Mouse (Mus musculus): ENCODE measurements at regions not wholly inside any gene's neighbourhood (a gene's known extent, or its start where the extent isn't known, plus 50 kb on each side); places are given as distances from the start of the nearest gene placed in this dataset.
A peak's percentile ranks its signal among the peaks of the same experiment; 100 is the strongest.

DNA sequence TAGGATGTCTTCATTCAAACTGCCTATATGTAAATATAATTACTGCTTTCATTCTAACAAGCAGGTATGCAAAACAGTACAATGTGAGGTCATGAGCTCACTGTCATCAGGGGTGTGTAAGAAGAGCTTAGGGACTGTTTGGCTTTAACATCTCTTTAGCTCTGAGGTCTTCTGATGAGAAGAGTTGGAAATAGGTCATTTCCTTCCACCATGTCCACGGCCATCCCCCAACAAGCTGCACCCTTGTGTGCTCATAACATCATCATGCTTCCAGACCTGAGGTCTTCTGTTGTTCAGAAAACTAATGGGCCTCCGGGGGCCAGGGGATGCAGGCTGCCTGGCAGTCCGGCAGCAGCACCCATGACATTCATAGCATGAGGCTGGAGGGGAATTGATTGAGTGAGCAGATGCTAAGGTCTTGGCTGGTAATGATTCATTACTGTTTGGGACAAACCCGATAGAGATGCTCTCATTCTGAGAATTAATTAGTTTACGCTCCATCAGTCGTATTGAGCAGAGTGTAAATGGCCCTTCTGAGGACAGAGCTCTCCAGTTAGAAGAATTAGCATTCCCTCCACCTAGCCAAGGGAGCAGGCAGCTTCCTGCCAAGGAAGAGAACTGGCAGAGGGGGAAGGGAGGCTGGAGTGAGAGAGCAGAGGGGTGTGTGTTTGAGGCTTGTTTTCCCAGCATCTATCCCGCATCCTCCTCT, 64.0 kb downstream of the Rps24 start:
- no peak for DNase-seq (ENCODE audit: extremely low spot score)

- DNase-seq (ENCODE audit: extremely low spot score) = no peak
Observed at GRCm38 (mm10) chr14:24551472-24551783, 64.5 kb downstream of the Rps24 start.

DNA sequence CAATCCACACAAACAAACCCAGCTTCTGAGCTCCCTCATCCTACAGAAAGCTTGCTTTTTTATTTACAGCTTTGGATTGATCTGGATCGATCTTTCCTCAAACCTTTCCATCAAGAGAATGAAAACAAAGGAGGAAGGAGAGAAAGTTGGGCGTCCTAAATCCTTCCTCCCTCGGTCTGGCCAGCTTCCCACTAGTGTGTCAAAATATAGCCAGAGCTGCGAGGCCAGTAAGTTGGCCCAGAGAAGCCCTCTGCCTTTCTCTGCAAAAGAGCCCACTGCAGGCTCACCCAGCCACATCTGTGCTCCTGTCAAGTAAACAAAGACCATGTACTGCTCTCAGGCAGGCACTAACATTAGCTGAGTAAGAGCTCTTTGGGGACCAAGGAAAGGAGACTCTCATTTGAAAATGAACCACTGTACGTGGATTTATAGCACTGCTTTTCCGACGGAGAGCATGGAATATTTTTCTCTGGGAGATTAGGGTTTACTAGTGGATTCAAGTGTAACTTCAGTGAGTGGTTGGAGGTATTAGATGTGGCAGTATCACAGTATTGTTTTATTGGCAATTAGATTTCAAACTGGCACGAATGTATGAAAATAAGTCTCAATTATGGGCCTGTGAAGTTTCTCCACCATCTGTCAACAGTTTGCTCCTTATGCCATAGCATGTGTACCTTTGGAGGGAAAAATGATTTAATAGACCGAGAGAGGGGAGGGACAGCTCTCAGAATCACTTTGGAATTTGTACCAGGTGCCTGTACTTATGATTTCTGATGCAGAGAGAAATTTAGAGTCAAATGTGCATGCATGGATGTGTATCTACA, 78.1 kb downstream of the Rps24 start:
- no peak for DNase-seq (ENCODE audit: extremely low spot score)

GRCm38 (mm10) chr14:24565718-24566322, 78.9 kb downstream of the Rps24 start:
- DNase-seq (ENCODE audit: extremely low spot score) = no peak

DNA sequence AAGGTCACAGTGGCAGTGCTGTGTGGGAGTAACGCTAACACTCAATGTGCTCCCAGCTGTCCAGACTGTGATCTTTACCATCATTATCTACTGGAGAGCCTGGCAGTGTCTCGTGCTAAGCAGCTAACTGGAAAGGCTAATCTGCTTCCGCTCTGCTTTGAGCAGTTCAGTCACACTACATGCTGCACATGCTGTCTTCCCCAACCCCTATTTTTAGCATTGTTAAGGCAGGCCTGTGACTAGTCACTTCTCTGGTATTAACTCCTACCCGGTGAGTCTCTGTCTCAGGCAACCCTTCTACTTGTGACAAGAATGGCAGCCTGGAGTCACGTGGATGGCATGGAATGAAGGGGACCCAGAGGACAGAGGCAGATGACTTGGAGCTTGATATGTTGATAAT, 88.2 kb downstream of the Rps24 start:
- DNase-seq (ENCODE audit: extremely low spot score) = no peak

- peak; percentile 12 for DNase-seq (ENCODE audit: extremely low spot score)
Observed at GRCm38 (mm10) chr14:24578535-24579111, 91.7 kb downstream of the Rps24 start.

DNA sequence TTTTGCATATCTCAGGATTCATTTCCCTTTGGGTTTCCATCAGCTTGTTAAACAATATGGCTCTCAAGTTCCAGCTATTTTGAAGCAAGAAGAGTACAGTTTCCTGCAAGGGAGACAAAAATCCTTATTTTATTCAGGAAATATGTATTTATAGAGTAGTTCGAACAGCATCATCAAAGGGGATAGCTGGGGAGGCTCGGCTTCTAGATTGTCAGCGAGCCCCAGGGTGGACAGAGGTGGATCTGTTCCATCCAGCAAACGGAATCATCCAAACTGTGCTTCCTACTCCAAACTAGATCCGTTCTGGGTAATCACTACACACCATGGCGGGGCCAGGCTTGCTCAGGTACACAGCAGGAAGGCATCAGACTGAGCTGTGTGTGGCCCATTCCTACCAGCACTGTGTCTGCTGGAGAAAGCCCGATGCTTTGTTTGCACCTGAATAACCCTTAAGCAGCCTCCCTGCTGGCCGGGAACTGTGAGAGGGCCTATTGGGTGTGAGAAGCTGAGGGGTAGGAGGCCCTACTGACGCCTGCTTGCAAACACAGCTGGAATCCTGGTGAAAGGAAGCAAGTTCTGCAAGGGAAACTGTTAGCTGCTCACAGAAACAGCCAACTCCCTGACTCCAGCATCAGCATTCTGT, 92.3 kb downstream of the Rps24 start:
- peak; percentile 25 for DNase-seq (ENCODE audit: extremely low spot score)

DNA sequence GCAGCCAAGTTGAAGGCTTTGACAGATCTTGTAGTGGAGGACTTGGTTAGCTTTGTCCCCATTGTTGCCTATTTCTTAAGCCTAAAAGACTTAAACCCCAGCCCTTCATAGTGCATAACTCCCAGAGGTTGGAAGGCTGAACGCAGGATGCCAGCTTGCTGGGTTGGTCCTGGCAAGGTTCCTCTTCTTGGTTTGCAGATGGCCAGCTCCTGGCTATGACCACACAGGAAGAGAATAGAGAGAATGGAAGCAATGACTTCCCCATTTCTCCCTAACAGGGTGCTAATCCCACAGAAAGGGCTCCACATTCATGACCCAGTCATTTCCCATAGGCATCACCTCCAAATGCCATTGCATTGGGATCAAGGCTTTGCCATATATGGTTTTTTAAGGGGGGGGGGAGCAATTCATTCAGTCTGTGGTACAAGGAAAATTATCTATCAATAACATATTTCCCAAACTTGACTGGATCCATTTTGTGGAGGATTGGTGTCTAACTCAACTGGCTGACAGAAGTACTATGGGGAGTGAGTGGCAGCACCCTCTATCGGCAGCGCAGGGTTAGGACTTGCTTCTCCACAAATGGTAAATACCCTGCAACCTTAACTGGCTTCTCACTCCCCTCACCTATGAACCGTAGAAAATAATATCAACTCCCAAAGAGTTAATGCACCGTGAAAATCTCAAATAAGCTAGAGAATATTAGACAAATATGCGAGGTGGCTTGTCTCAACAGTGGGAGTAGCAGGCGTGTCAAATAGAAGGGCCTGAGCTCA, 99.4 kb downstream of the Rps24 start:
- no peak for DNase-seq (ENCODE audit: extremely low spot score)

- no peak for DNase-seq (ENCODE audit: extremely low spot score)
Observed at GRCm38 (mm10) chr14:24586982-24587672, 100.2 kb downstream of the Rps24 start.

GRCm38 (mm10) chr14:24588041-24588440, 101.1 kb downstream of the Rps24 start:
- DNase-seq (ENCODE audit: extremely low spot score) = no peak

DNA sequence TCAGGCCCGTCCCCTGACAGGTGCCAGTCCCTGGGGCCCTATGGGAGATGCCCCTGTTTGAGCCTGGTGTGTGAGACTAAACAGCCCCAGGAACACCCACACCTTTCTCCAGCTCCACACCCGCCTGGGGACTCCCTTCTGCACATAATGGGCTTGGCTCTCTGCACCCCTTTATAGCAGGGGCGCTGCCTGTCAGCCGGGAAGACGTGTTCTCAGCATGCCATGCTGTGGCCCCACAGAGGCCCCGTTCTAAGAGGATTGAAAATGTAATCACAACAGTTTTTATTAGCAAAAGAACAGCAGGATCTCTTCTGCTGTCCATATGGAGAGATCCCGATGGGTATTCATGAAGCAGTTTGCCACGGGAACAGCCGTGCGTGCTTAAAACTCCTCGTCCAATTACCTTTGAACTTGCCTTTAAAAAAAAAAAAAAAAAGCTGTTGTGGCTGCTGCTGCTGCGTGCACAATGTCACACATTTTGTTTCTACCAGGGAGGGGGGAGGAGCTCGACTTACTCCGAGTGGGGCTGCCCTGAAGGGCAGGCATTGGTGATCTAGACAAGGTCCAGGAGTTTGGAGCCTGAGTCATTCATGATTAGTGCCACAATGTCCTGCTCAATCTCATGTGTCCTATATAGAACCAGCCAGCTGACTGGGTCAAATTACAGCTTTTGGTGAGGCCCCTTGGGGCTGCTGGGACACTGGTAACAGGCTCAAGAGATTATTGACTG, 119.7 kb downstream of the Rps24 start:
- no peak for DNase-seq (ENCODE audit: extremely low spot score)

DNA sequence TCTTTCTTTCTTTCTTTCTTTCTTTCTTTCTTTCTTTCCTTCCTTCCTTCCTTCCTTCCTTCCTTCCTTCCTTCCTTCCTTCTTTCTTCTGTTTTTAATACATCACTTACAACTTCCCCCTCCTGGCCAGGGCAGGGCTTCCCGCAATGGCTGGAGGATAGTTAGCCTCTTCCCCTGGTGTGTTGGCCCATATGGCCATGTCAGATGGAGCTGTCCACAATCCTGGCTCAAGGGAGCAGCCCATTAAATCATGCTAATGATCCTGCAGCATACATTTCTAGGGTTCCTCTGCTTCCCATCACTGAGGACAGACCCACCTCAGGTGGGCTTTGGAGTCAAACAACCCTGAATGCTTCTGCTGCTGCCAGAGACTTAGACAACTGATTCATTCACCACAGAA, 121.4 kb downstream of the Rps24 start:
- DNase-seq (ENCODE audit: extremely low spot score) = no peak

DNA sequence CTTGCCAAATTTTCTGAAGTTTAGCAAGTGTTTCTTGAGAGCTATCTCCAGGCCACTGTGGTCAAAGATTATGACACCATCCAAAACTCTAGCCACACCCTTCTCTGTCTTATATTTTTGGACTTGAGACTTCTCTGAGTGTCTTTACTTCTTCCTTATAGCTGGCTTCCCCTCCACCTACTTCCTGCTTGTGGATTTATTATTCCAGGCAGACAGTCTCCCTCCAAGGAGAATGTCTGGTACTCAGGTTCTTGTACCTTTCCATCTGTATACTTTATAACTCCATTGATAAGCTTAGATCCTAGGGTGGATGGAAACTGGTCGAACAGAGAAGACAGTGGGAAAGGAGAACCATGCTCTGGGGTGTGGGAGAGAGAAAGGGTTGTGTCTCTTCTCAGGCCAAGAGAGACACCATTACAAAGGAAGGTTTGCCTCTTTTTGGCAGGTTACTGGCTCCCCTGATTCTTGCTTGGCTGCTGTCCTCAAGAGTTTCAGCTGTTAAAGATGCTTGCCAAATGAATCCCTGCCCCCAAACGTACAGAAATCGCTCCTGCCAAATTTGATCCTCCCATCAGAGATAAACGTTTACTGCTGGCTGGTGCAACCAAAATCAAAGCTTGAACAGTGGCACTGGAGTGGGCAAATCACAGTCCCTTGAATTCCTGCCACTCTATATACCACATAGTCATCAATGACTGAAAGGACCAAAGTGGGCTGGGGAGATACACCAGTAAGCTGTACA, 125.5 kb downstream of the Rps24 start:
- no peak for DNase-seq (ENCODE audit: extremely low spot score)

DNA sequence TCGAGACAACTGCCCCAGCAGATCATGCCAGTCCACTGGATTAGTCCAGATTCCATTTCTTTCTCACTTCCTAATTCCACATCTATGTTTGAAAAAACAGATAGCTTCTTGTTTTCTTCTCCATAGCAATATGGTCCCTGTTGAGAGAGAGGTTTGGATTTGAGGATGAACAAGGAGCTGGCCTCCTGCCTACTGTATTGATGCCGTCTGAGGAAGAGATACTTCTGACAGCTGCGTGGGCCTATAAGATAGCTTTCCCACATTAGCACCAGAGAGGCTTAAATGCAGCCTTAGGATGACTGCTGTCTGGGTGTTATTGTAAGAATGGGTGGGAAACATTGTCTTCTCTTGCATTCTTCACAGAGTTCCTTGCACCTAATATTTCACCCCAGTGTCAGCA, 128.9 kb downstream of the Rps24 start:
- DNase-seq (ENCODE audit: extremely low spot score) = no peak

DNA sequence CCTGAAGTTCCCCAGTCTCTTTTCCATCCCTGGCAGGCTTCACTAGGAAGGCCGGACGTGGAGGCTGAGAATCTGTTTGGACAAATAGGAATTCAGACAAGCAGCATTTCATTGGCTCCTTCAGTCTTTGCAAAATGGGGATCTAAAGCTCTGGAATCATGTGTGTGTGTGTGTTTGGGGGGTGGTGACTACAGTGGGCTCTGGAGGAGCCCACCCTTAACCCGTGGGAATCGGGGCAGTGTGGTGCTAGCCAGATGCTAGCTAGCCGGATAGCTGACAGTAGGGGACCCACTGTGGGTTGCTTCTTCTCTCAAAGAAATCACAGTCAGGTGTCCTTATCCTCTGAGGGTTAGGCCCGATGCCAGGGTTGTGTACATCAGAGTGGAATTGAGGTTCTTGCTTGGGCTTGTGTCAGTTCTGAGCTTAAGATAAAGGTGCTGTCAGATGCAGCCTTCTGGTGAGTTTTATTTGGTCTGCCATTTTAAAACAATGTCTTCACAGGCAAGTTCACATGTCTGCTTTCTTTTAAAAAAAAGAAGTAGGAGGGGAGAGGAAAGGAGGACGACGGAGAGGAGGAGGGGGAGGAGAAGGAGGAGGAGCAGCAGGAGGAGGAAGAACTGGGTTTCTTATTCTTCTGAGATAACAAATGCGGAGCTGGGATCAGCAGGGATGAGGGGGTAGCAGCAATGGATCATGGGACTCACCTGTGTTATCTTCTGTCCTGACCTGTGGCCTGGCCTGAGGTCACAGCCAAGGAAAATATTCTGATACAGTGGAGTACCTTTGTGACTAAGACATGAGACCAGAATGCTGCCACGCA, 129.6 kb downstream of the Rps24 start:
- DNase-seq (ENCODE audit: extremely low spot score) = no peak

DNA sequence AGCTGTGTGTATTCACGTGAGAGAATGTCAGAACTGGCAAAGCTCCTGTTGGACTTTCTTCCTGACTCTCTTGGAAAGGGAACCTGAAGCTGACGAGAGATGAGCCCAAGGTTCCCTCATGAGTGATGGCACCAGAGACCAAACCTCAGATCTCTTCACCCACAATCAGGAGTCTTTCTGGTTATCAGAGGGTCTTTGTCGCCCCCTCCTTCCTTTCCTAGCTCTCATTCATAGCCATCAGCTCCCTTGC, 130.1 kb downstream of the Rps24 start:
- DNase-seq (ENCODE audit: extremely low spot score) = peak; percentile 20

- DNase-seq (ENCODE audit: extremely low spot score) = peak; percentile 55
Observed at GRCm38 (mm10) chr14:24617393-24617861, 130.5 kb downstream of the Rps24 start.

GRCm38 (mm10) chr14:24618226-24619038, 131.5 kb downstream of the Rps24 start:
- DNase-seq (ENCODE audit: extremely low spot score) = peak; percentile 34

All from embryo, embryonic 9.5 days (tissue).